In the genomic region with DNA sequence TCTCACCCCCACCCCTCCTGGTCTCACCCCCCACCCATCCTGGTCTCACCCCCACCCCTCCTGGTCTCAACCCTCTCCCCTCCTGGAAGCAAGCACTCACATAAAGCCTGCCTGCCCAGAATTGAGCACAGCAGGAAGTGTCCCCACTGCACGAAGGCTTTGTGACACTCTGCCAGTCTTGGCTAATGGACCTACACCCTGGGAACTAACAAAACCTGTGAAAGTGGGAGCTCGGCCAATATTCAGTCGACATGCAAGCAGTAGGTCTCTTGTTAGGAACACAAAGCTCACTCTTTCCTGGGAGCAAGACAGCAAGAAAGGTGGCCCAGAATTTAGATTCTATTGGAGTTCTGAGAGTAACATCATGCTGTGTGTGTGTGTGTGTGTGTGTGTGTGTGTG, we compare ENCODE assay signal across 14 mouse cellular contexts. TPM values are rescaled to one million over a fixed set of nuclear protein-coding genes. Genes with fewer than 3 reads are reported as not detected.
DNase-seq lines count a peak whose midpoint lies in the region; ATAC-seq lines count a peak whose summit lies in the region.
"Had no signal": no experiment of that assay in that cellular context is flagged by ENCODE, and none has a peak within 500 bp of the region (broad histone marks: within the 10 kb centered on the region; RNA-seq: fewer than 3 reads in every experiment).

No protein-coding gene starts in this region.

- peaks cover 40% of the 10 kb centered on the region for H3K36me3 ChIP-seq in heart, embryonic 12.5 days
- H3K36me3 ChIP-seq in neural tube, embryonic 13.5 days: peaks cover 31% of the 10 kb centered on the region
- no peaks in the 10 kb centered on the region for H3K36me3 ChIP-seq in forebrain, embryonic 16.5 days (ENCODE audit: control insufficient read depth, insufficient read depth)
- H3K36me3 ChIP-seq in neural tube, embryonic 15.5 days: peaks cover 21% of the 10 kb centered on the region; the same call in 1 of the 2 replicates

- no peak overlapping the region for H3K4me2 ChIP-seq in heart, embryonic 12.5 days
- H3K4me2 ChIP-seq in neural tube, embryonic 13.5 days: no peak overlapping the region
- H3K4me2 ChIP-seq in forebrain, embryonic 16.5 days (ENCODE audit: low read length): no peak overlapping the region
- no peak overlapping the region for H3K4me2 ChIP-seq in neural tube, embryonic 15.5 days
- H3K4me2 ChIP-seq: limb, embryonic 12.5 days had no signal

- peak; percentile 42 for DNase-seq in heart, adult 8-10 months (ENCODE audit: low spot score)
- no peak for DNase-seq in neural tube, embryonic 10.5 days (ENCODE audit: extremely low spot score, low spot score)
- DNase-seq in kidney, adult 9 months: no peak
- no peak for DNase-seq in kidney, adult 11 months
- DNase-seq: embryo, embryonic 11 days; gastrocnemius, postnatal 10 days; kidney, adult 2 months had no signal

- H3K27ac ChIP-seq in heart, embryonic 12.5 days (ENCODE audit: poor library complexity, severe bottlenecking): no peak overlapping the region
- H3K27ac ChIP-seq in neural tube, embryonic 13.5 days (replicated peaks): 0 out of 2 replicates have a peak overlapping the region, but pooled peaks have one; percentile 0
- no peak overlapping the region for H3K27ac ChIP-seq in forebrain, embryonic 16.5 days (ENCODE audit: low read length)
- 0 out of 2 replicates have a peak overlapping the region, but pooled peaks have one; percentile 18 for H3K27ac ChIP-seq in neural tube, embryonic 15.5 days (replicated peaks)
- H3K27ac ChIP-seq: limb, embryonic 12.5 days; stomach, postnatal 0 days had no signal

- H3K9ac ChIP-seq in heart, embryonic 12.5 days: no peak overlapping the region
- no peak overlapping the region for H3K9ac ChIP-seq in neural tube, embryonic 13.5 days
- H3K9ac ChIP-seq in forebrain, embryonic 16.5 days (replicated peaks; ENCODE audit: low read depth, low read length): no peak overlapping the region
- H3K9ac ChIP-seq in neural tube, embryonic 15.5 days (replicated peaks): no peak overlapping the region
- H3K9ac ChIP-seq: limb, embryonic 12.5 days had no signal

- H3K4me1 ChIP-seq in heart, embryonic 12.5 days (replicated peaks): peaks cover 31% of the 10 kb centered on the region
- peaks cover 19% of the 10 kb centered on the region; the same call in 1 of the 2 replicates for H3K4me1 ChIP-seq in neural tube, embryonic 13.5 days (replicated peaks)
- H3K4me1 ChIP-seq in forebrain, embryonic 16.5 days (replicated peaks; ENCODE audit: control insufficient read depth, insufficient read depth, low read length): peaks cover 13% of the 10 kb centered on the region; the same call in 1 of the 2 replicates
- peaks cover 9% of the 10 kb centered on the region for H3K4me1 ChIP-seq in neural tube, embryonic 15.5 days

- WGBS in heart, embryonic 12.5 days: 49% methylated on average over 3 of the region's 3 CpGs
- 59% methylated on average over 3 of the region's 3 CpGs for WGBS in neural tube, embryonic 13.5 days
- 17% methylated on average over 3 of the region's 3 CpGs for WGBS in forebrain, embryonic 16.5 days
- 32% methylated on average over 3 of the region's 3 CpGs for WGBS in neural tube, embryonic 15.5 days

- no peak overlapping the region for H3K4me3 ChIP-seq in heart, embryonic 12.5 days
- no peak overlapping the region for H3K4me3 ChIP-seq in neural tube, embryonic 13.5 days
- H3K4me3 ChIP-seq in forebrain, embryonic 16.5 days (replicated peaks; ENCODE audit: low read length): no peak overlapping the region
- no peak overlapping the region for H3K4me3 ChIP-seq in neural tube, embryonic 15.5 days (replicated peaks)
- H3K4me3 ChIP-seq: limb, embryonic 12.5 days had no signal

- no peaks in the 10 kb centered on the region for H3K27me3 ChIP-seq in heart, embryonic 12.5 days (replicated peaks)
- H3K27me3 ChIP-seq in neural tube, embryonic 13.5 days: no peaks in the 10 kb centered on the region
- H3K27me3 ChIP-seq in forebrain, embryonic 16.5 days (replicated peaks; ENCODE audit: control insufficient read depth, insufficient read depth, low read length): no peaks in the 10 kb centered on the region
- no peaks in the 10 kb centered on the region for H3K27me3 ChIP-seq in neural tube, embryonic 15.5 days (replicated peaks)
- H3K27me3 ChIP-seq: CH12.LX; limb, embryonic 12.5 days had no signal

- H3K9me3 ChIP-seq in heart, embryonic 12.5 days (replicated peaks): no peaks in the 10 kb centered on the region
- no peaks in the 10 kb centered on the region for H3K9me3 ChIP-seq in neural tube, embryonic 13.5 days
- H3K9me3 ChIP-seq in forebrain, embryonic 16.5 days (ENCODE audit: control insufficient read depth, low read length): no peaks in the 10 kb centered on the region
- no peaks in the 10 kb centered on the region for H3K9me3 ChIP-seq in neural tube, embryonic 15.5 days (replicated peaks)
- H3K9me3 ChIP-seq: limb, embryonic 12.5 days had no signal

- ATAC-seq in heart, embryonic 12.5 days (ENCODE audit: insufficient number of reproducible peaks, low FRiP score): no peak
- ATAC-seq in neural tube, embryonic 13.5 days (ENCODE audit: low read depth): 0 out of 2 replicates have a peak, but pooled peaks have one; percentile 19
- peak; percentile 83 for ATAC-seq in forebrain, embryonic 16.5 days
- ATAC-seq in neural tube, embryonic 15.5 days (ENCODE audit: low FRiP score): peak; percentile 35; the same call in 1 of the 2 replicates

RNA-seq across cellular contexts. Expression of gene Appl2, which starts 17.6 kb away (rescaled TPM):
- total RNA-seq in heart, adult 8-10 months (2022): 10 to 100 TPM; 33.4 to 42.5 (median 39.3) TPM
- 29.8 and 35.9 TPM in 2 replicates for polyA plus RNA-seq in heart, embryonic 12.5 days (2016; fragmentation: Nextera tagmentation; extraction: Ambion mirVana)
- polyA plus RNA-seq in neural tube, embryonic 13.5 days (2015; fragmentation: Nextera tagmentation; extraction: Ambion mirVana): 42.7 and 51.0 TPM in 2 replicates
- polyA plus RNA-seq in forebrain, embryonic 16.5 days (2015; fragmentation: Nextera tagmentation; extraction: Ambion mirVana): 34.9 and 38.5 TPM in 2 replicates
- polyA plus RNA-seq in neural tube, embryonic 15.5 days (2015; fragmentation: Nextera tagmentation; extraction: Ambion mirVana): 40.8 and 45.7 TPM in 2 replicates

Comparison
In these comparisons a context has a peak if more than half of its experiments do, and no peak if none do; other contexts are left out.
1. H3K27ac ChIP-seq: peak in neural tube, embryonic 13.5 days (single experiment) and neural tube, embryonic 15.5 days (single experiment); none in heart, embryonic 12.5 days (single experiment) and forebrain, embryonic 16.5 days (single experiment).